Mouse (Mus musculus): ENCODE results near the gene AC131692.1. TPM values are rescaled to one million over a fixed set of nuclear protein-coding genes. Genes with fewer than 3 reads are reported as not detected.

AC131692.1 gene
- polyA plus RNA-seq, 1 experiment from 2014 or later: 0.35 TPM

- 80% methylated on average over 6 of the region's 6 CpGs for WGBS
- ATAC-seq (ENCODE audit: low FRiP score): no peak
- Histone ChIP-seq H3K9me3 (replicated peaks) (no peaks in the 10 kb centered on the region), H3K27ac (no peak overlapping the region), H3K36me3 (no peaks in the 10 kb centered on the region), H3K27me3 (no peaks in the 10 kb centered on the region), H3K4me3 (no peak overlapping the region), H3K9ac (no peak overlapping the region), H3K4me2 (replicated peaks) (no peak overlapping the region), H3K4me1 (no peaks in the 10 kb centered on the region)
These were observed 8.1 kb downstream of the AC131692.1 start for GRCm38 (mm10) chr19:6102169-6102853.

GRCm38 (mm10) chr19:6104476-6104875 is 10.3 kb downstream of the AC131692.1 start:
- ATAC-seq (ENCODE audit: low FRiP score): no peak
- 85% methylated on average over 4 of the region's 4 CpGs for WGBS
- H3K4me2 ChIP-seq (replicated peaks): no peak overlapping the region
- H3K4me1 ChIP-seq: no peaks in the 10 kb centered on the region
- H3K27me3 ChIP-seq: no peaks in the 10 kb centered on the region
- no peaks in the 10 kb centered on the region for H3K36me3 ChIP-seq
- H3K9ac ChIP-seq: no peak overlapping the region
- H3K4me3 ChIP-seq: no peak overlapping the region
- no peaks in the 10 kb centered on the region for H3K9me3 ChIP-seq (replicated peaks)
- H3K27ac ChIP-seq: no peak overlapping the region

- ATAC-seq (ENCODE audit: low FRiP score): no peak
- H3K36me3 ChIP-seq: no peaks in the 10 kb centered on the region
- no peak within 1 kb of the TSS for H3K27ac ChIP-seq
- no peaks in the 10 kb centered on the region for H3K9me3 ChIP-seq (replicated peaks)
- H3K4me3 ChIP-seq: no peak within 1 kb of the TSS
- 86% methylated on average over 7 of the region's 7 CpGs for WGBS
- no peaks in the 10 kb centered on the region for H3K27me3 ChIP-seq
- no peak within 1 kb of the TSS for H3K4me2 ChIP-seq (replicated peaks)
- no peak within 1 kb of the TSS for H3K9ac ChIP-seq
- H3K4me1 ChIP-seq: no peaks in the 10 kb centered on the region
These were observed 11.4 kb downstream of the AC131692.1 start, which contains the start of gene Naaladl1 for GRCm38 (mm10) chr19:6105586-6105985. Naaladl1 (plus strand) TSS chr19:6105782.

- Histone ChIP-seq H3K27ac (no peak overlapping the region), H3K27me3 (no peaks in the 10 kb centered on the region), H3K9ac (no peak overlapping the region), H3K9me3 (replicated peaks) (no peaks in the 10 kb centered on the region), H3K4me1 (peaks cover 17% of the 10 kb centered on the region), H3K36me3 (peaks cover 37% of the 10 kb centered on the region), H3K4me2 (replicated peaks) (no peak overlapping the region), H3K4me3 (no peak overlapping the region)
- WGBS: 62% methylated on average over 6 of the region's 6 CpGs
- no peak for ATAC-seq (ENCODE audit: low FRiP score)
These were observed 18.9 kb downstream of the AC131692.1 start for GRCm38 (mm10) chr19:6113116-6113515.

- H3K36me3 ChIP-seq: peaks cover 40% of the 10 kb centered on the region
- H3K4me3 ChIP-seq: peak overlapping the region; percentile 86; the same call in 1 of the 2 replicates
- H3K4me1 ChIP-seq: peaks cover 27% of the 10 kb centered on the region
- H3K9ac ChIP-seq: peak overlapping the region; percentile 46
- peak overlapping the region; percentile 80; the same call in 1 of the 2 replicates for H3K4me2 ChIP-seq (replicated peaks)
- H3K9me3 ChIP-seq (replicated peaks): no peaks in the 10 kb centered on the region
- no peak overlapping the region for H3K27ac ChIP-seq
- no peaks in the 10 kb centered on the region for H3K27me3 ChIP-seq
- WGBS: 93% methylated on average over 15 of the region's 15 CpGs
- ATAC-seq (ENCODE audit: low FRiP score): no peak
These were observed 22.1 kb downstream of the AC131692.1 start for GRCm38 (mm10) chr19:6116113-6116850.

GRCm38 (mm10) chr19:6117346-6117985 is 23.2 kb downstream of the AC131692.1 start:
- Histone ChIP-seq H3K27ac (peak overlapping the region; percentile 93), H3K9ac (peak overlapping the region; percentile 89), H3K36me3 (peaks cover 41% of the 10 kb centered on the region), H3K4me2 (replicated peaks) (peak overlapping the region; percentile 80), H3K4me3 (peak overlapping the region; percentile 86), H3K4me1 (peaks cover 31% of the 10 kb centered on the region), H3K9me3 (replicated peaks) (no peaks in the 10 kb centered on the region), H3K27me3 (no peaks in the 10 kb centered on the region)
- 6% methylated on average over 29 of the region's 32 CpGs for WGBS
- ATAC-seq (ENCODE audit: low FRiP score): no peak

GRCm38 (mm10) chr19:6117986-6118676 is 23.9 kb downstream of the AC131692.1 start, which contains the start of gene Sac3d1:
Sac3d1 (minus strand) TSS chr19:6118650.
- ATAC-seq (ENCODE audit: low FRiP score): peak; percentile 90

GRCm38 (mm10) chr19:6118677-6119185 is 24.5 kb downstream of the AC131692.1 start:
- H3K36me3 ChIP-seq: peaks cover 32% of the 10 kb centered on the region
- peaks cover 35% of the 10 kb centered on the region for H3K4me1 ChIP-seq
- ATAC-seq (ENCODE audit: low FRiP score): peak; percentile 65
- H3K27me3 ChIP-seq: no peaks in the 10 kb centered on the region
- 2% methylated on average over 8 of the region's 8 CpGs for WGBS
- H3K9me3 ChIP-seq (replicated peaks): no peaks in the 10 kb centered on the region
- peak overlapping the region; percentile 80 for H3K4me2 ChIP-seq (replicated peaks)
- H3K9ac ChIP-seq: peak overlapping the region; percentile 60
- peak overlapping the region; percentile 93 for H3K27ac ChIP-seq
- H3K4me3 ChIP-seq: peak overlapping the region; percentile 86

More at GRCm38 (mm10) chr19:6117986-6118676, 23.9 kb downstream of the AC131692.1 start, which contains the start of gene Sac3d1:
- Histone ChIP-seq H3K27me3 (no peaks in the 10 kb centered on the region), H3K27ac (peak within 1 kb of the TSS; percentile 93), H3K9me3 (replicated peaks) (no peaks in the 10 kb centered on the region), H3K4me1 (peaks cover 31% of the 10 kb centered on the region), H3K4me2 (replicated peaks) (peak within 1 kb of the TSS; percentile 80), H3K4me3 (peak within 1 kb of the TSS; percentile 86), H3K36me3 (peaks cover 35% of the 10 kb centered on the region), H3K9ac (peak within 1 kb of the TSS; percentile 89)
- WGBS: under 1% methylated on average over 77 of the region's 77 CpGs

- Histone ChIP-seq H3K36me3 (peaks cover 7% of the 10 kb centered on the region), H3K27me3 (no peaks in the 10 kb centered on the region), H3K4me2 (replicated peaks) (0 out of 2 replicates have a peak overlapping the region, but pooled peaks have one; percentile 15), H3K27ac (no peak overlapping the region), H3K4me1 (peaks cover 28% of the 10 kb centered on the region), H3K4me3 (no peak overlapping the region), H3K9ac (no peak overlapping the region), H3K9me3 (replicated peaks) (no peaks in the 10 kb centered on the region)
- WGBS: 27% methylated on average over 16 of the region's 19 CpGs
- ATAC-seq (ENCODE audit: low FRiP score): no peak
These were observed 27.5 kb downstream of the AC131692.1 start for GRCm38 (mm10) chr19:6121761-6122160.

GRCm38 (mm10) chr19:6123330-6123729 is 29.1 kb downstream of the AC131692.1 start:
- no peak for ATAC-seq (ENCODE audit: low FRiP score)
- 64% methylated on average over 8 of the region's 8 CpGs for WGBS
- no peak overlapping the region for H3K9ac ChIP-seq

GRCm38 (mm10) chr19:6124898-6125297 is 30.7 kb downstream of the AC131692.1 start:
- Histone ChIP-seq H3K27ac (no peak overlapping the region), H3K27me3 (no peaks in the 10 kb centered on the region), H3K4me2 (replicated peaks) (no peak overlapping the region), H3K9me3 (replicated peaks) (no peaks in the 10 kb centered on the region), H3K36me3 (peaks cover 7% of the 10 kb centered on the region), H3K4me3 (no peak overlapping the region), H3K4me1 (peaks cover 9% of the 10 kb centered on the region), H3K9ac (no peak overlapping the region)
- WGBS: 85% methylated on average over 2 of the region's 2 CpGs
- no peak for ATAC-seq (ENCODE audit: low FRiP score)

More at GRCm38 (mm10) chr19:6123330-6123729, 29.1 kb downstream of the AC131692.1 start:
- no peak overlapping the region for H3K4me3 ChIP-seq
- H3K4me1 ChIP-seq: peaks cover 18% of the 10 kb centered on the region
- H3K9me3 ChIP-seq (replicated peaks): no peaks in the 10 kb centered on the region
- peaks cover 7% of the 10 kb centered on the region for H3K36me3 ChIP-seq
- no peaks in the 10 kb centered on the region for H3K27me3 ChIP-seq
- no peak overlapping the region for H3K4me2 ChIP-seq (replicated peaks)
- peak overlapping the region; percentile 23; the same call in 1 of the 2 replicates for H3K27ac ChIP-seq

All from hindbrain, embryonic 12.5 days (tissue).